Mouse (Mus musculus): ENCODE measurements around the gene Rps6kb2.

DNA sequence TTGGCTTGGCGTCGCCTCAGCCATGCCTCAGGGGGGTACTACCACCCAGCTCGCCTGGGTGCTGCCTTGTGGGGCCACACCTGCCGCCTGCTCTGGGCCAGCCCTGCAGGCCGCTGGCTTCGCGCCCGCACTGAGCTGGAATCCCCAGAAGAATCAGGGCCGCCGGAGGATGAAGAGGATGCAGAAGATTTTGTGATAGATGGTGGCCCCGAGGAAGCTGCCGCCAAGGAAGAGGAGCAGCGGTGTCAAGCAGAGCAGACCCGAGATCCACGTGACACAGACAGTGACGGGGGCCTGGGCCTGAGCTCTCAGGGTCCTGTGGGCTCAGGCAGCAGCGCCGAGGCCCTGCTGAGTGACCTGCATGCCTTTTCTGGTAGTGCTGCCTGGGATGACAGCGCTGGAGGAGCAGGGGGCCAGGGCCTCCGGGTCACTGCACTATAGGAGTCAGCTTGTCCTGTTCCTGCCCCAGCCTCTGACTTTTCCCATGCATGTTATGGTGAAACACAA is 7.0 kb downstream of the Rps6kb2 start:
- TF ChIP-seq CTCF (IDR thresholded peaks at IDR 0.05; ENCODE audit: borderline replicate concordance, insufficient read depth, low read depth, low read length) (no peak), POLR2A (IDR thresholded peaks at IDR 0.05; ENCODE audit: borderline replicate concordance, insufficient read depth, low read length) (no peak)

Measured in cerebellum, adult 2 months (tissue).